Mouse (Mus musculus) kidney, adult 18-20 months (tissue): ENCODE results near the gene Skiv2l.
A peak's percentile ranks its signal among the peaks of the same experiment; 100 is the strongest.
"Not testable (repeated sequence)": the region's sequence is repeated elsewhere in the genome, so short reads cannot be mapped to it uniquely, and the experiment has no call there.

ENCODE experiments used
- DNase-seq: peaks from one replicate; pipeline ENCODE4 v3.0.0; 2021

Gene Skiv2l

GRCm38 (mm10) chr17:34810811-34811210, 39.2 kb downstream of the Skiv2l start:
- not testable (repeated sequence) for DNase-seq

- not testable (repeated sequence) for DNase-seq
Measured at GRCm38 (mm10) chr17:34810411-34810810, 39.6 kb downstream of the Skiv2l start.

- DNase-seq: no peak
Measured at GRCm38 (mm10) chr17:34808599-34809205, 41.3 kb downstream of the Skiv2l start.

GRCm38 (mm10) chr17:34807176-34807575, 42.8 kb downstream of the Skiv2l start:
- DNase-seq: no peak

- DNase-seq: no peak
Measured at GRCm38 (mm10) chr17:34804871-34805562, 45.0 kb downstream of the Skiv2l start.

- not testable (repeated sequence) for DNase-seq
Measured at GRCm38 (mm10) chr17:34804301-34804700, 45.7 kb downstream of the Skiv2l start, which contains the start of gene Cyp21a1. Gene Cyp21a1 (minus strand): TSS chr17:34804561.

- not testable (repeated sequence) for DNase-seq
Measured at GRCm38 (mm10) chr17:34803367-34803766, 46.6 kb downstream of the Skiv2l start.

GRCm38 (mm10) chr17:34802756-34803155, 47.3 kb downstream of the Skiv2l start:
- DNase-seq: not testable (repeated sequence)

- DNase-seq: not testable (repeated sequence)
Measured at GRCm38 (mm10) chr17:34800781-34801305, 49.2 kb downstream of the Skiv2l start.

GRCm38 (mm10) chr17:34799531-34799925, 50.5 kb downstream of the Skiv2l start:
- DNase-seq: no peak

- no peak for DNase-seq
Measured at GRCm38 (mm10) chr17:34798866-34799530, 51.0 kb downstream of the Skiv2l start.

- DNase-seq: not testable (repeated sequence)
Measured at GRCm38 (mm10) chr17:34798071-34798470, 51.9 kb downstream of the Skiv2l start.

GRCm38 (mm10) chr17:34797211-34797995, 52.6 kb downstream of the Skiv2l start:
- not testable (repeated sequence) for DNase-seq

- DNase-seq: no peak
Measured at GRCm38 (mm10) chr17:34796311-34797140, 53.5 kb downstream of the Skiv2l start.

- peak; percentile 67 for DNase-seq
Measured at GRCm38 (mm10) chr17:34795633-34796032, 54.4 kb downstream of the Skiv2l start.

GRCm38 (mm10) chr17:34795016-34795415, 55.0 kb downstream of the Skiv2l start:
- no peak for DNase-seq
